ENCODE assay signal across 25 mouse cellular contexts in genomic region chr5:137514811-137515210, GRCm38 (mm10). TPM values are rescaled to one million over a fixed set of nuclear protein-coding genes. Genes with fewer than 3 reads are reported as not detected.
DNase-seq lines count a peak whose midpoint lies in the region; ATAC-seq lines count a peak whose summit lies in the region.
"Had no signal": no experiment of that assay in that cellular context is flagged by ENCODE, and none has a peak within 500 bp of the region (broad histone marks: within the 10 kb centered on the region; RNA-seq: fewer than 3 reads in every experiment).

No protein-coding gene starts in this region.

- no peak overlapping the region for H3K4me3 ChIP-seq in hindbrain, embryonic 13.5 days
- no peak overlapping the region for H3K4me3 ChIP-seq in hindbrain, embryonic 10.5 days
- no peak overlapping the region for H3K4me3 ChIP-seq in midbrain, embryonic 13.5 days (replicated peaks)
- no peak overlapping the region for H3K4me3 ChIP-seq in midbrain, embryonic 16.5 days (ENCODE audit: low read depth, low read length)
- H3K4me3 ChIP-seq: heart, embryonic 12.5 days; myocyte had no signal

- no peak overlapping the region for H3K27ac ChIP-seq in hindbrain, embryonic 13.5 days
- H3K27ac ChIP-seq in hindbrain, embryonic 10.5 days = no peak overlapping the region
- no peak overlapping the region for H3K27ac ChIP-seq in midbrain, embryonic 13.5 days
- H3K27ac ChIP-seq in midbrain, embryonic 16.5 days (ENCODE audit: low read length) = no peak overlapping the region
- H3K27ac ChIP-seq: liver, embryonic 14.5 days; macrophage had no signal

- DNase-seq in cerebellum, adult 9-11 months = peak; percentile 50
- DNase-seq in hindbrain, embryonic 10.5 days (ENCODE audit: low spot score) = no peak
- DNase-seq in testis, postnatal 10 days (ENCODE audit: low spot score) = no peak
- DNase-seq: gastrocnemius, postnatal 14 days; heart, postnatal 10 days; kidney, postnatal 14 days; liver; lung, adult 2 months; lung, postnatal 10 days had no signal

- 98% methylated on average over 3 of the region's 3 CpGs for WGBS in hindbrain, embryonic 13.5 days
- WGBS in hindbrain, embryonic 10.5 days = 87% methylated on average over 3 of the region's 3 CpGs
- 94% methylated on average over 3 of the region's 3 CpGs for WGBS in midbrain, embryonic 13.5 days
- 83% methylated on average over 3 of the region's 3 CpGs for WGBS in midbrain, embryonic 16.5 days

- H3K36me3 ChIP-seq in hindbrain, embryonic 13.5 days = peaks cover 33% of the 10 kb centered on the region
- peaks cover 58% of the 10 kb centered on the region for H3K36me3 ChIP-seq in hindbrain, embryonic 10.5 days
- H3K36me3 ChIP-seq in midbrain, embryonic 13.5 days = peaks cover 32% of the 10 kb centered on the region
- peaks cover 11% of the 10 kb centered on the region for H3K36me3 ChIP-seq in midbrain, embryonic 16.5 days (ENCODE audit: control insufficient read depth, insufficient read depth, low read length)

- H3K27me3 ChIP-seq in hindbrain, embryonic 13.5 days = no peaks in the 10 kb centered on the region
- no peaks in the 10 kb centered on the region for H3K27me3 ChIP-seq in hindbrain, embryonic 10.5 days (ENCODE audit: insufficient read depth, poor library complexity, severe bottlenecking)
- H3K27me3 ChIP-seq in midbrain, embryonic 13.5 days = no peaks in the 10 kb centered on the region
- no peaks in the 10 kb centered on the region for H3K27me3 ChIP-seq in midbrain, embryonic 16.5 days (ENCODE audit: control insufficient read depth, insufficient read depth, low read depth, low read length)
- H3K27me3 ChIP-seq: heart, embryonic 12.5 days had no signal

- ATAC-seq in cerebellum, adult (ENCODE audit: insufficient number of reproducible peaks, low FRiP score, low TSS enrichment) = no peak
- ATAC-seq in hindbrain, embryonic 13.5 days (ENCODE audit: low FRiP score) = no peak
- no peak for ATAC-seq in midbrain, embryonic 13.5 days
- ATAC-seq in midbrain, embryonic 16.5 days = no peak
- ATAC-seq: CD4-positive, CD25-positive, alpha-beta regulatory T cell, adult 4 months; forebrain, embryonic 14.5 days had no signal

- no peak overlapping the region for H3K4me2 ChIP-seq in hindbrain, embryonic 13.5 days
- H3K4me2 ChIP-seq in midbrain, embryonic 13.5 days (replicated peaks) = no peak overlapping the region
- H3K4me2 ChIP-seq in midbrain, embryonic 16.5 days (ENCODE audit: low read length) = no peak overlapping the region
- H3K4me2 ChIP-seq: heart, embryonic 12.5 days had no signal

- H3K4me1 ChIP-seq in hindbrain, embryonic 13.5 days (replicated peaks) = peaks cover 56% of the 10 kb centered on the region
- H3K4me1 ChIP-seq in hindbrain, embryonic 10.5 days (replicated peaks) = peaks cover 61% of the 10 kb centered on the region
- peaks cover 53% of the 10 kb centered on the region for H3K4me1 ChIP-seq in midbrain, embryonic 13.5 days (replicated peaks)
- H3K4me1 ChIP-seq in midbrain, embryonic 16.5 days (ENCODE audit: control insufficient read depth, insufficient read depth, low read length) = peaks cover 41% of the 10 kb centered on the region

- peak overlapping the region; percentile 43 for H3K9ac ChIP-seq in hindbrain, embryonic 13.5 days
- H3K9ac ChIP-seq in midbrain, embryonic 13.5 days (replicated peaks) = peak overlapping the region; percentile 100; the same call in 1 of the 2 replicates
- no peak overlapping the region for H3K9ac ChIP-seq in midbrain, embryonic 16.5 days (ENCODE audit: low read depth, low read length)
- H3K9ac ChIP-seq: heart, embryonic 12.5 days; liver, embryonic 14.5 days had no signal

- H3K9me3 ChIP-seq in hindbrain, embryonic 13.5 days = no peaks in the 10 kb centered on the region
- H3K9me3 ChIP-seq in hindbrain, embryonic 10.5 days = no peaks in the 10 kb centered on the region
- no peaks in the 10 kb centered on the region for H3K9me3 ChIP-seq in midbrain, embryonic 13.5 days
- no peaks in the 10 kb centered on the region for H3K9me3 ChIP-seq in midbrain, embryonic 16.5 days (replicated peaks; ENCODE audit: control insufficient read depth, low read length, poor library complexity, severe bottlenecking)
- H3K9me3 ChIP-seq: heart, embryonic 12.5 days had no signal

RNA-seq across cellular contexts. Expression of gene Gigyf1, which starts 3.5 kb away (rescaled TPM):
- 17.9 and 19.5 TPM in 2 replicates for polyA plus RNA-seq in hindbrain, embryonic 13.5 days (2015; fragmentation: Nextera tagmentation; extraction: Ambion mirVana)
- 14.7 and 14.9 TPM in 2 replicates for polyA plus RNA-seq in hindbrain, embryonic 10.5 days (2016; fragmentation: Nextera tagmentation; extraction: Ambion mirVana)
- polyA plus RNA-seq in midbrain, embryonic 13.5 days (2015; fragmentation: Nextera tagmentation; extraction: Ambion mirVana) = 19.6 and 20.5 TPM in 2 replicates
- polyA plus RNA-seq in midbrain, embryonic 16.5 days (2015; fragmentation: Nextera tagmentation; extraction: Ambion mirVana) = 19.3 and 19.4 TPM in 2 replicates

RNA-seq across cellular contexts. Expression of gene Pop7, which starts 12.5 kb away (rescaled TPM):
- polyA plus RNA-seq in hindbrain, embryonic 13.5 days (2015; fragmentation: Nextera tagmentation; extraction: Ambion mirVana) = 82.2 and 85.1 TPM in 2 replicates
- 56.1 and 70.9 TPM in 2 replicates for polyA plus RNA-seq in hindbrain, embryonic 10.5 days (2016; fragmentation: Nextera tagmentation; extraction: Ambion mirVana)
- 74.0 and 82.0 TPM in 2 replicates for polyA plus RNA-seq in midbrain, embryonic 13.5 days (2015; fragmentation: Nextera tagmentation; extraction: Ambion mirVana)
- 76.3 and 80.5 TPM in 2 replicates for polyA plus RNA-seq in midbrain, embryonic 16.5 days (2015; fragmentation: Nextera tagmentation; extraction: Ambion mirVana)

RNA-seq across cellular contexts. Expression of gene Epo, which starts 18.2 kb away (rescaled TPM):
- polyA plus RNA-seq in hindbrain, embryonic 13.5 days (2015; fragmentation: Nextera tagmentation; extraction: Ambion mirVana) = not detected in 2 replicates
- 1.3 and 4.5 TPM in 2 replicates for polyA plus RNA-seq in hindbrain, embryonic 10.5 days (2016; fragmentation: Nextera tagmentation; extraction: Ambion mirVana)
- polyA plus RNA-seq in midbrain, embryonic 13.5 days (2015; fragmentation: Nextera tagmentation; extraction: Ambion mirVana) = not detected in 2 replicates
- not detected in 2 replicates for polyA plus RNA-seq in midbrain, embryonic 16.5 days (2015; fragmentation: Nextera tagmentation; extraction: Ambion mirVana)
- polyA plus RNA-seq: CD4-positive, CD25-positive, alpha-beta regulatory T cell, adult 4 months; cerebellum, adult 2 months; cortical plate, adult 2 months; forebrain, embryonic 14.5 days; heart, embryonic 12.5 days; lung, adult 2 months; macrophage; midbrain, postnatal 0 days; myocyte; neural tube, embryonic 14.5 days; urinary bladder, adult 2 months had no signal

RNA-seq across cellular contexts. Expression of gene Gnb2, which starts 18.5 kb away (rescaled TPM):
- 529 and 536 TPM in 2 replicates for polyA plus RNA-seq in hindbrain, embryonic 13.5 days (2015; fragmentation: Nextera tagmentation; extraction: Ambion mirVana)
- 387 and 460 TPM in 2 replicates for polyA plus RNA-seq in hindbrain, embryonic 10.5 days (2016; fragmentation: Nextera tagmentation; extraction: Ambion mirVana)
- 520 and 545 TPM in 2 replicates for polyA plus RNA-seq in midbrain, embryonic 13.5 days (2015; fragmentation: Nextera tagmentation; extraction: Ambion mirVana)
- polyA plus RNA-seq in midbrain, embryonic 16.5 days (2015; fragmentation: Nextera tagmentation; extraction: Ambion mirVana) = 496 and 512 TPM in 2 replicates

RNA-seq across cellular contexts. Expression of gene Zan, which starts 37.9 kb away (rescaled TPM):
- 0.06 and 0.08 TPM in 2 replicates for polyA plus RNA-seq in hindbrain, embryonic 13.5 days (2015; fragmentation: Nextera tagmentation; extraction: Ambion mirVana)
- 0.05 and 0.13 TPM in 2 replicates for polyA plus RNA-seq in hindbrain, embryonic 10.5 days (2016; fragmentation: Nextera tagmentation; extraction: Ambion mirVana)
- polyA plus RNA-seq in midbrain, embryonic 13.5 days (2015; fragmentation: Nextera tagmentation; extraction: Ambion mirVana) = 0.08 and 0.12 TPM in 2 replicates
- 0.12 and 0.18 TPM in 2 replicates for polyA plus RNA-seq in midbrain, embryonic 16.5 days (2015; fragmentation: Nextera tagmentation; extraction: Ambion mirVana)
- polyA plus RNA-seq: limb, embryonic 11.5 days; macrophage had no signal
